Mouse (Mus musculus): ENCODE results near the gene Gm5475. TPM values are rescaled to one million over a fixed set of nuclear protein-coding genes. Genes with fewer than 3 reads are reported as not detected.

The Gm5475 gene
- total RNA-seq, 4 experiments from 2014 or later = not detected

DNA sequence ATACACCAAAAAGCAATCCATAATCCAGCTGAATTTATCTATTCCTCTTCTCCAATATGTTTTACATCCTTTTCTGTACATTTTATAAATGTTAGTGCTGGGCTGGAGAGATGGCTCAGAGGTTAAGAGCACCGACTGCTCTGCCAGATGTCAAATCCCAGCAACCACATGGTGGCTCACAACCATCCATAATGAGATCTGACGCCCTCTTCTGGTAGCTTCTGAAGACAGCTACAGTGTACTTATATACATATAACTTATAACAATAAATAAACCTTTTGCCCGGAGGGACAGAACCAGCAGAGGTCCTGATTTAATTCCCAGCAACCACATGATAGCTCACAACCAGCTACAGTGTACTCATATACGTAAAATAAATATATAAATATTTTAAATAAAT, 26.6 kb downstream of the Gm5475 start:
- DNase-seq (ENCODE audit: low spot score) = no peak

DNA sequence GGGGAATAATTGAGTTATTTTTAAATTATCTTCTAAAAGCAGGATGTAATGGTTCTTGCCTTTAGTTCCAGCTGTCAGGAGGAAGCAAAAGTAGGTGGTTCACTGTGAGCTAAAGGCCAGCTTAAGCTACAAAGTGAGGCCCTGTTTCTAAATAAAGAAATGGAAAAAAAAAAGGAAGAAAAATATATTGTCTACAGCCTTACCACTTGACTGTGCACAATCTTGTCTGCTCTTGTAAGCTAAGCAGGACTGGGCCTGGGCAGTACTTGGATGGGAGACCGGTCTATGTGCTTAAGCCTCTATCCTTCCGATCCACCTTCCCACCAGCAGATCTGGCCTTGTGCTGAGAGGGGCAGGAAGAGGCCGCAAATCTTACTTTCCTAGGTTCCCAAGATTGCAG, 27.5 kb downstream of the Gm5475 start:
- DNase-seq (ENCODE audit: low spot score) = no peak

DNA sequence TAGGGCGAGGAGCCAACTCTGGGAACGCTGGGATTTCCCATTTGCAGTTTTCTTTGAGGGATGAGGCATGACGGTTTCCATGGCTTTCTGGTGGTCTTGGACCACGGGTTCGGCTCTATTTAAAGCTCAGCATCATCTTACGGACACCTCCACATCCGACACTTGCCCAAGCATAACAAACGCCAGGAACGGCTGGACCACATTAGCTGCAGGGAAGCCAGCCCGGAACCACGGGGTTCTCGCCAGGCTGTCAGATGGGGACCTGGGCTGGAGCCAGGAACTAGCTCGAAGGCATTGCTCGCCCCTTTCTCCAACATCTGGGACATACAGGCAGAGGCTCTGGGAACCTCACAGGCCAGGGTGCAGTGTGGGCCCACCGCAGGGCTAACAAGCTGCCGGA, 29.3 kb downstream of the Gm5475 start:
- peak; percentile 47 for DNase-seq (ENCODE audit: low spot score)

DNA sequence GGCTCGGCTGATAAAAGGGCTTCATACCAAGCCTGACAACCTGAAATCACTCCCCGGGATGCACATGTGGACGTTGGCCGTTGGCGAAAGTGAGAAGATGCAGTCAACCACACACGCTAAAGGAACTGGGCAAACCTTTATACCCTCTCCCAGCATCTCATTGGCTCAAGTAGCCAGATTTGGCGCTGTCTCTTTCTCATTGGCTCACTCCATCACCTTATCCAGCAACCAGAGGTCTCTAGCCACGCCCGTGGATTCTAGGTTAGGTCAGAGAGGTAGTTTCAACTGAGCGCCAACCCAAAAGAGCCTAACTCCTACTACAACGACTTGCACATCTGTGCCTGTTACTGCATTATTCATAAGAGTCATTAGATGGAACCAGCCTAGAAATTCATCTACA, 30.5 kb downstream of the Gm5475 start:
- no peak for DNase-seq (ENCODE audit: low spot score)

DNA sequence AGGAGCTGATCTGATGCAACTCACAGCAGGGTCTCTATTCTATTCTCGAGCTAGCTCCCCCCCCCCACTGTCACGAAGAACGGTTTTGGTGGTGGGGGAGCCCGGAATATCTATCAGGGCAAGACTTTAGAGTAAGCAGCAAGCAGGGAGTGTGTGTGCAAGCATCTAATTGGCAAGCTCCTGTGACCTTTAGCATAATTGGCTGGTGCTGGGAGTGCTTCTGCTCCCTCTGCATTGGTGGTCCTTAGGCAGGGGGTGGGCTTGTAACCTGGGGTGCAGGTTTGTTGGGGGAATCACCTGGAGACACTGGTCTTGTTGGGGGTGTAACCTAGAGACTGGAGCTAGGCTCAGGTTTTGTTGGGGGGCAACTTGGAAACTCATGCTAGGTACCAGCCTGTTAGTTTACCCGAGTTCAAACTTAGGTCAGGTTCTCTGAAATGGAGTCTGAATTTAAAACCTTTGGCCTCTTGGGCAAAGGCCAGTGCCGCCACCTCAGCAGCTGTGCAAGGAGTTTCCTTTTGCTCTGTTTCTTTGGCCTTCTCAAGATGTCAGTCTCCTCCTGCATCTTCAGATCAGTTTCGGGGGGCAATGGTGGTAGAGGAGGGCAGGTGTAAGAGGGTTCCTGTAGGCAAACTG, 34.5 kb downstream of the Gm5475 start:
- no peak for DNase-seq (ENCODE audit: low spot score)

DNA sequence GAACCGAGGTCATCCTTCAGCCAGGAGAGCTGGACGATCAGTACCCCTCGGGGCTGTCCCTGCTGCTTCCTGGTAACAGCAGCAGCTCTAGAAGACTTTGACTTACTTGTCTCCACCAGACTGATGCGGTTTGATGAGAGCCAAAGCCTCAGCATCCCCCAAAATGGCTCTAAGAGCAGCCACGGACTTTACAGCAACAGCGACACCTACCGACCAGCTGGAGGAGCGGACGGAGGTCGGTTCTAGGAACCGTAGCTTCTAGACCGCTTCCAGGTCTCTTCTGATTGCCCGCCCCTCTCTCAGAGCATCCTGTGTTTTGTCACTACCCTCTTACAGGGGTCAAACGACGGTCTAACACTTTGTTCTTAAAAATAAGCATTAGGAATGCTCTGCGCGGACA, 35.4 kb downstream of the Gm5475 start:
- DNase-seq (ENCODE audit: low spot score) = peak; percentile 48

DNA sequence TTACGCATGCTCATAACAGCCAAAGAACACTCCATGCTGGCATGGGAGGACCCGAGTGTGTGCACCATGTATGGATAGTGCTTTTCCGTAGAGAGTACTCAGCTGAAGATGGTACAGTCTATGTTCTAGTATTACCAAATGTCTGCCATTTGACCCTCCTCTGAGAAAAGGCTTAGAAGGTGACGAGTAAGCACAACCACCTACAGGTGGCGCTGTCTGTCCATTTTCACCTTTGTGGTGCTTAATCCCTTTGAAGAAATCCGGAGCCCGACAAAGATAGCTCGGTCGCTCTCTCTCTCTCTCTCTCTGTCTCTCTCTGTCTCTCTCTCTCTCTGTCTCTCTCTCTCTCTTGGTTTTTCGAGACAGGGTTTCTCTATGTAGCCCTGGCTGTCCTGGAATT, 36.1 kb downstream of the Gm5475 start:
- no peak for DNase-seq (ENCODE audit: low spot score)

DNA sequence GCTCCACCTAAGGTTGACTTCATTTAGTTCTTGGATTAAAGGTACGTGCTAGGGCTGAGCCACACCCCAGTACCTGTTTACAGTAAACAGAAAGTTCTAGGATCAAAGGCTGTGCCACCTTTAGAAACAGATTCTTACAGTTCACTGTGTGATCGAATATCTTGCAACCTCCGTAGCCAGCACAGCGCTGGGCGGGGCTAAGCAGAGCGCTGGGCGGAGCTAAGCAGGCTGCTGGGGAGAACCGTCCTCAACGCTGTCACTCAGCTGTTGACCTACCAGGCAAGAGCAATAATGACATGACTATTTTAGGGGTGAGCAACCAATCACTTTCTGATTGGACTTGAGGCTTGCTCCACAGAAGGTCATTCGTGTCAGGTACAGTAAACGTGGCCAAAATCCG, 39.0 kb downstream of the Gm5475 start:
- DNase-seq (ENCODE audit: low spot score) = no peak

DNA sequence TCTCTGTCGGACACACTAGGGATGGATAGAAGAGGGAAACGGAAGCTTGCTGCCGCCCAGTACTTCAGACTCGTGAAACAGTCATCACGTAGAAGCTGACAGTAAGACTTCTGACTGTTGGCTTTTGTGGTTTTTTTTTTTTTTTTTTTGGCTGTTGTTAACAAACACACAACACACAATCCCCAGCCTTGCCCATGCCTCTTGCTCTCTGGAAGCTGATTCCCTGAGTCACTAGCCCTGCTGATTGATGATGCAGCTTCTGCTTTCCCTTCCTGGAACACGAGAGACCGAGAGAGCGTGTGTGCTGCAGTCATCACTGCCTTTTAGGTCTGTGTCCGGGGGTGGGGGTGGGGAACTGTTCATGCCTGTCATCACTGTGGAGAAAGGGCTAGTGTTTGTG, 39.7 kb downstream of the Gm5475 start:
- no peak for DNase-seq (ENCODE audit: low spot score)

DNA sequence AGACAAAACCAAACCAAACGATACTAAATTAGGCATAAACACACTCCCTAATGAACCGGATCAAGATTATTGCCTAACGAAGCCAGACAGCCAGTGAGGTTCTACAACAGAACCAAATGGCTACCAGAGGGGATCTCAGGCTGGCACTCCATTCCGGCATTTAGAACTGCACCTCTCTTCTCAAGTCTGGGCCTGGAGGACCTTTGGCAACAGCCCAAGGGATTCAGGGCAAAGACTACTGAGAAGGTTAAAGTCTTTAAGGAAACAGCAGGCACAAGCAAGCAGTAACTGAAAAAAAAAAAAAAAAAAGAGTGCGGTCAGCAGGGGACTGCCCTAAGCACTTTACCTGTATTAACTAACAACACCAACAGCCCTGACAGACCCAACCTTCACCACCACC, 40.1 kb downstream of the Gm5475 start:
- no peak for DNase-seq (ENCODE audit: low spot score)

DNA sequence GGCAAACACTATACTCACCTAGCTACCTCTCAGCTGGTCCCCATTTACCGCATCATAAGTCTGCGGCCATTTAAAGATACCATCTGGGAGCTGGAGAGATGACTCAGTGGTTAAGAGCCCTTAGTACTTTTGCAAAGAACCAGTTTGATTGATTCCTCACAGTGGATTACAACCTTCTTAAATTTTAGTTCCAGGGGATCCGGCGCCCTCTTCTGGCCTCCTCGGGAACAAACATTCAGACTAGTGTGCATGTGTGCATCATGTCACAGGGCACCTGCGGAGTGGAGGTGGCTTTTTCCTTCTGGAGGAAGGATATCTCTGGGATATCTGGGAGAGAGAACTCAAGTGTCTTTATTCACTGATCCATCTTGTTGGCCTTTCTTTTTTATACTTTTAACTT, 41.8 kb downstream of the Gm5475 start:
- no peak for DNase-seq (ENCODE audit: low spot score)

DNA sequence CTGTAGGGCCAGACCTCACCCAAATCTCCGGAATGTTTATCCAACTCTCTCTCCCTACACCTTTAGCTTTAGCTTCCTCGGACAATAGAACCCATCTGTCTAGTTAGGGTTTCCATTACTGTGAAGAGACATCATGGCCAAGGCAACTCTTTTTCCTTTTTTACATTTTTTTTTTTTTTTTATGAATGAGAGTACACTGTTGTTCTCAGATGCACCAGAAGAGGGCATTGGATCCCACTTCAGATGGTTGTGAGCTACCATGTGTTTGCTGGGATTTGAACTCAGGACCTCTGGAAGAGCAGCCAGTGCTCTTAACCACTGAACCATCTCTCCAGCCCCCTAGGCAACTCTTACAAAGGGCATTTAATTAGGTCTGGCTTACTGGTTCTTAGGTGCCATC, 43.5 kb downstream of the Gm5475 start:
- no peak for DNase-seq (ENCODE audit: low spot score)

DNA sequence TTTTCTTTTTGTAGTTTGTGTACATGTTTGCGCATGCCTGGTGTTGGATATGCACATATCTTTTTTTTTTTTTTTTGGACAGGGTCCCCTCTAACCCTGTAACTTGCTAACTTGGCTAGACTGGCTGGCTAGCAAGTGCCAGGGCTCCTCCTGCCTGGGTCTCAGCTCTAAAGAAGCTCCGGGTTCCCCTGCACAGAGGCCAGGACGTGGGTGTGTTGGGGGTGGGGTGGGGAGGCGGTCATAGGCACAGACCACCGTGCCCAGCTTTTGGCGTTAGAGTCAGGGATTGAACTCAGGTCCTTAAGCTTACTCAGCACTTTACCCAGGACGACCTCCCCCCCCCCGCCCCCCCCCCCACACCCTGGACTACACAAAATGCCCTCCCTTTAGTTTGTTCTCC, 45.8 kb downstream of the Gm5475 start:
- DNase-seq (ENCODE audit: low spot score) = no peak

DNA sequence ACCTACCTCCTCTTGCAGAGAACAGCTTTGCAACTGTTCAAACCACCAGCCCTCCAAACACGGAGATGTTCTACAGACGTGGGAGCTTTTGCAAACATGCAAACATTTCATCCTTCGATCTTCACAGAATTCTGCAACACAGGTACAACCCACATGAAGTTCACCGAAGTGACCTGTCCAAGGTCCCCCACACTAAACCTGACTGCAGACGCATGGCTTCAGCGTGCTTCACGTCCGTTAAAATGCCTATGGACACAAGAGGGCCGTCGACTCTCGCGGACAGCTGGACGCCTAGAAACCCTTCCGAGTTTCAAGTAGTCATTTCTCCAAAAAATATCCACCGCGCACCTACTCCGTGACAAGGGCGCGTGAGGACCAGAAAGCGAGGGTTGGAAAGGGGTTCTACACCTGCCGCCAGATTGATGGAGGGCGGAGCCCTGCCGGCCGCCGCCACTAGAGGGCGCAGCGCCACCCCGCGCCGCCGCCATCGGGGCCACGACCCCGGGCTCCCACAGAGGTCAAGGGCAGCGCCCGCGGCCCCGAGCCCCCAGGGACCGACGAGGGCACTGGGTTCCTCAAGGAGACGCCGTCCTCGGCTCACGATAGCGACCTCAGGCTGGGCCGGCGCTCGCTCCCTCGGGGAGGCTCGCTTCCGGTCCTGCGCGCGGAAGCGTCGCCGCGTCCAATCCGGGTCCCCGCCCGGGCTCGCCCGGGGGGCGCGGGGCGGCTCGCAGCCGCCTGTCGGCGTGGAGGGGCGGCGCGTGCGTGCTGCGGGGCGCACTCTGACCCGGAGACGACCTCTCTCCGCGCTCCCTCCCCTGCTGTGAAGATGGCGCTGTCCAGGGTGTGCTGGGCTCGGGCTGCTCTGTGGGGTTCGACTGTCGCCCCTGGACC, 46.6 kb downstream of the Gm5475 start, which contains the start of gene Letmd1:
Letmd1 (plus strand) TSS at position 729 of the 894 bp plus-strand sequence.
- peak; percentile 83 for DNase-seq (ENCODE audit: low spot score)

DNA sequence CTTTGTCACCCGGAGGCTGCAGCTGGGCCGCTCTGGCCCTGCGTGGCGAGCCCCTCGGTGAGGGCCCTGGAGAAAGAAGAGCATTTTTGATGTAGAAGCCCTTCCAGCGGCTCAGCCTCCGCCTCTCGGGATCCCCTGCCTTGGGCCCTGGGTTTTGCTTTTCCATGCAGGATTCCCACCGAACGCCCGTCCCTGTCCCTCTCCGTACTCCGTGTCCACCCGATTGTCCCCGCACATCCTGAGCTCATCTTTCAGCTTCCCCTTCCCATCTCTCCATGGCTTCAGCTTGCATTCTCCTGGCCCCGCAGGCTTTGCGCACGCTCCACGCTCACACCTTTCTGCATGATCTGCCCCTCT, 47.2 kb downstream of the Gm5475 start:
- DNase-seq (ENCODE audit: low spot score) = no peak

DNA sequence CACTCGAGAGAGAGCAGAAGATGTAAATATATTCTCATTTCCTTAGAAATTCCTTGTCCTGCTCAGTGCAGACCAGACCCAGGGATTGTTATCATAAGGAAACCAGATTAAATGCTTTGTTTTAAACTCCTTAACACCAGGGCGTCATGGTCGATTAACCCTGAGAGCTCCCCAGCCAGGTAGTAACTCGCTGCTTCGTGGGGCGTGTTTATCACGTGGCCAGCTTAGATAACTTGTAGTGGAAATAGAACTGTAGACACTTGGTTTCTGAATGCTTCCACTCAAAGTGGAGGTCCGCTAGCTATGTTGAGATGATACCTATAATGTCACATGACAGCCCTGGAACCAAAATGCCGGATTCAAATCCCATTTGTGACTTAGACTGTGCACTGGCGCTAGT, 48.1 kb downstream of the Gm5475 start:
- no peak for DNase-seq (ENCODE audit: low spot score)

DNA sequence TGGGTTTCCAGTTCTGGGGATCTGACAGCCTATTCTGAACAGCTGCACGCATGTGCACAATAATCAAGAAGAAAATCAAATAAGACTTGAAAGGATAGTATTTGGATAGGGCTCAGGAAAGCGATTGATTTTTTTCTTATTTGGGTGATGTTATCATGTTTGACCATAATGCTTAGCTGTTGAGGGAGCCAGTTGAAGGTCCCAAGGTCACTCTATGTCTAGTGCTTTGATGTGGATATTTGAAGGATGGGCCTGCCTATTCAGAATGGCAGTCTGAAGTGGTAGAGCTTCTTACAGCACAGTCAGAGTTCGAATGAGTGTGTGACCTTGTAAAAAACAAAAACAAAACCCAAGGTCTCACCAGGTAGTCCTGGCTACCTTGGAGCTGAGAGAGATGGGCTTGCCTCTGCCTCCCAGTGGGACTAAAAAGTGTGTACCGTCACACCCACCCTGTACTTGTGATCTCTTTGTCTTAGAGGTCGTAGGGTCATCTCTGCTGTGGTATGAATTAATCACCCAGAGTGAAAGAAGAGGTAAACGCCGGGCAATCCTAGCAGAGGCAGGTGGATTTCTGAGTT, 52.1 kb downstream of the Gm5475 start:
- no peak for DNase-seq (ENCODE audit: low spot score)

Other genes with a start within 250 kb of the Gm5475 start
- gene Atf1, start 194.3 kb upstream of the Gm5475 start, total RNA-seq (2022) = 10 to 100 TPM; 51.7 to 67.5 (median 61.6) TPM
- not detected for gene Tmprss12, start 141.3 kb upstream of the Gm5475 start, total RNA-seq (2022)
- 10 to 100 TPM; 51.7 to 63.4 (median 54.3) TPM for gene Mettl7a1, start 118.0 kb upstream of the Gm5475 start, total RNA-seq (2022)
- gene Mettl7a3, start 87.2 kb upstream of the Gm5475 start, total RNA-seq (2022) = under 1 TPM in 1 of 4 experiments, not detected in 3; 0.19 TPM
- under 1 TPM in 1 of 4 experiments, not detected in 3; 0.66 TPM for gene Methig1, start 69.0 kb upstream of the Gm5475 start, total RNA-seq (2022)
- 1 to 10 TPM in 2 of 4 experiments, under 1 TPM in 2; 0.79 to 2.2 (median 0.99) TPM for gene Mettl7a2, start 68.9 kb upstream of the Gm5475 start, total RNA-seq (2022)
- gene Higd1c, start 57.6 kb upstream of the Gm5475 start, total RNA-seq (2022) = not detected
- gene Slc11a2, start 2.9 kb downstream of the Gm5475 start, total RNA-seq (2022) = 10 to 100 TPM; 49.0 to 61.5 (median 51.9) TPM
- gene Letmd1, start 46.9 kb downstream of the Gm5475 start, total RNA-seq (2022) = 10 to 100 TPM; 11.2 to 14.0 (median 11.8) TPM
- 1 to 10 TPM; 2.4 to 3.1 (median 2.7) TPM for gene Csrnp2, start 73.3 kb downstream of the Gm5475 start, total RNA-seq (2022)
- 10 to 100 TPM; 14.3 to 17.3 (median 15.6) TPM for gene Tfcp2, start 129.9 kb downstream of the Gm5475 start, total RNA-seq (2022)
- gene Pou6f1, start 177.8 kb downstream of the Gm5475 start, total RNA-seq (2022) = 10 to 100 TPM; 11.1 to 17.3 (median 13.8) TPM
- 100 to 1,000 TPM; 170 to 189 (median 183) TPM for gene Dazap2, start 193.2 kb downstream of the Gm5475 start, total RNA-seq (2022)
- 10 to 100 TPM; 10.9 to 20.2 (median 11.9) TPM for gene Smagp, start 214.8 kb downstream of the Gm5475 start, total RNA-seq (2022)
- gene Bin2, start 247.4 kb downstream of the Gm5475 start, total RNA-seq (2022) = 1 to 10 TPM in 2 of 4 experiments, under 1 TPM in 2; 0.84 to 2.6 (median 1.1) TPM